Mouse (Mus musculus): ENCODE results near the gene Pak1.
"Not testable (repeated sequence)": the region's sequence is repeated elsewhere in the genome, so short reads cannot be mapped to it uniquely, and the experiment has no call there.

The Pak1 gene

GRCm38 (mm10) chr7:97780222-97780621 lies 8.1 kb upstream of the Pak1 start:
- no peak for DNase-seq (ENCODE audit: low read depth)

- DNase-seq (ENCODE audit: low read depth) = no peak
Observed at GRCm38 (mm10) chr7:97780815-97781214, 7.5 kb upstream of the Pak1 start.

- DNase-seq (ENCODE audit: low read depth) = no peak
Observed at GRCm38 (mm10) chr7:97781496-97781895, 6.8 kb upstream of the Pak1 start.

GRCm38 (mm10) chr7:97783523-97783922 lies 4.8 kb upstream of the Pak1 start:
- DNase-seq (ENCODE audit: low read depth) = no peak

GRCm38 (mm10) chr7:97788669-97789483 lies 535 bp downstream of the Pak1 start:
- DNase-seq (ENCODE audit: low read depth) = peak; percentile 40

GRCm38 (mm10) chr7:97790272-97790671 lies 1.9 kb downstream of the Pak1 start:
- peak; percentile 14 for DNase-seq (ENCODE audit: low read depth)

- DNase-seq (ENCODE audit: low read depth) = no peak
Observed at GRCm38 (mm10) chr7:97792324-97792723, 4.0 kb downstream of the Pak1 start.

GRCm38 (mm10) chr7:97803116-97803515 lies 14.8 kb downstream of the Pak1 start:
- no peak for DNase-seq (ENCODE audit: low read depth)

GRCm38 (mm10) chr7:97804245-97805066 lies 16.1 kb downstream of the Pak1 start:
- no peak for DNase-seq (ENCODE audit: low read depth)

GRCm38 (mm10) chr7:97805067-97805365 lies 16.7 kb downstream of the Pak1 start:
- no peak for DNase-seq (ENCODE audit: low read depth)

GRCm38 (mm10) chr7:97809307-97809706 lies 21.0 kb downstream of the Pak1 start:
- no peak for DNase-seq (ENCODE audit: low read depth)

- no peak for DNase-seq (ENCODE audit: low read depth)
Observed at GRCm38 (mm10) chr7:97821875-97822274, 33.5 kb downstream of the Pak1 start.

GRCm38 (mm10) chr7:97829091-97829490 lies 40.8 kb downstream of the Pak1 start:
- no peak for DNase-seq (ENCODE audit: low read depth)

- DNase-seq (ENCODE audit: low read depth) = no peak
Observed at GRCm38 (mm10) chr7:97830739-97831138, 42.4 kb downstream of the Pak1 start.

GRCm38 (mm10) chr7:97832987-97833386 lies 44.6 kb downstream of the Pak1 start:
- DNase-seq (ENCODE audit: low read depth) = no peak

GRCm38 (mm10) chr7:97838574-97838973 lies 50.2 kb downstream of the Pak1 start:
- no peak for DNase-seq (ENCODE audit: low read depth)

- no peak for DNase-seq (ENCODE audit: low read depth)
Observed at GRCm38 (mm10) chr7:97841311-97841710, 53.0 kb downstream of the Pak1 start.

GRCm38 (mm10) chr7:97842332-97842731 lies 54.0 kb downstream of the Pak1 start:
- DNase-seq (ENCODE audit: low read depth) = no peak

GRCm38 (mm10) chr7:97842806-97843570 lies 54.6 kb downstream of the Pak1 start:
- peak; percentile 76 for DNase-seq (ENCODE audit: low read depth)

GRCm38 (mm10) chr7:97844419-97844818 lies 56.1 kb downstream of the Pak1 start:
- no peak for DNase-seq (ENCODE audit: low read depth)

- no peak for DNase-seq (ENCODE audit: low read depth)
Observed at GRCm38 (mm10) chr7:97845546-97845945, 57.2 kb downstream of the Pak1 start.

- peak; percentile 5 for DNase-seq (ENCODE audit: low read depth)
Observed at GRCm38 (mm10) chr7:97846539-97846938, 58.2 kb downstream of the Pak1 start.

GRCm38 (mm10) chr7:97849557-97849956 lies 61.2 kb downstream of the Pak1 start:
- DNase-seq (ENCODE audit: low read depth) = not testable (repeated sequence)

Measured in induced T-regulatory cell, adult 2 months (primary cell).